Mouse (Mus musculus): ENCODE results near the gene Hist1h2af. TPM values are rescaled to one million over a fixed set of nuclear protein-coding genes. Genes with fewer than 3 reads are reported as not detected.
"Not testable (repeated sequence)": the region's sequence is repeated elsewhere in the genome, so short reads cannot be mapped to it uniquely, and the experiment has no call there.

Hist1h2af gene
- polyA plus RNA-seq, 1 experiment: 4.5 TPM

GRCm38 (mm10) chr13:23575271-23575851, 41.7 kb downstream of the Hist1h2af start, which contains the start of gene Hist1h3d:
Gene Hist1h3d (plus strand): TSS chr13:23575763.
- 0 out of 2 replicates have a peak within 1 kb of the TSS, but pooled peaks have one; percentile 29 for H3K27ac ChIP-seq (ENCODE audit: control insufficient read depth, insufficient read depth, low read depth, low read length)
- peak within 1 kb of the TSS; percentile 47 for H3K4me3 ChIP-seq (ENCODE audit: control insufficient read depth, low read depth, low read length)
- TF ChIP-seq CTCF (IDR thresholded peaks at IDR 0.05; ENCODE audit: control insufficient read depth, insufficient read depth, insufficient replicate concordance, low read depth, low read length): no peak
- no peak for TF ChIP-seq POLR2A (IDR thresholded peaks at IDR 0.05; ENCODE audit: control insufficient read depth, low read depth, low read length)
- H3K27me3 ChIP-seq (ENCODE audit: control insufficient read depth, insufficient read depth, low read length): no peaks in the 10 kb centered on the region; the same call in 1 of the 2 replicates
- no peaks in the 10 kb centered on the region for H3K36me3 ChIP-seq (ENCODE audit: control insufficient read depth, insufficient read depth, low read length)
- peaks cover 4% of the 10 kb centered on the region for H3K4me1 ChIP-seq (ENCODE audit: control insufficient read depth, insufficient read depth, low read length)

- H3K27me3 ChIP-seq (ENCODE audit: control insufficient read depth, insufficient read depth, low read length); H3K36me3 ChIP-seq (ENCODE audit: control insufficient read depth, insufficient read depth, low read length); H3K4me1 ChIP-seq (ENCODE audit: control insufficient read depth, insufficient read depth, low read length); H3K27ac ChIP-seq (ENCODE audit: control insufficient read depth, insufficient read depth, low read depth, low read length): not testable (repeated sequence)
- peak overlapping the region; percentile 47 for H3K4me3 ChIP-seq (ENCODE audit: control insufficient read depth, low read depth, low read length)
Measured at GRCm38 (mm10) chr13:23575864-23576313, 42.2 kb downstream of the Hist1h2af start.

GRCm38 (mm10) chr13:23576351-23576881, 42.7 kb downstream of the Hist1h2af start:
- Histone ChIP-seq H3K27me3 (ENCODE audit: control insufficient read depth, insufficient read depth, low read length) (no peaks in the 10 kb centered on the region; the same call in 1 of the 2 replicates), H3K36me3 (ENCODE audit: control insufficient read depth, insufficient read depth, low read length) (no peaks in the 10 kb centered on the region), H3K4me3 (ENCODE audit: control insufficient read depth, low read depth, low read length) (no peak overlapping the region), H3K4me1 (ENCODE audit: control insufficient read depth, insufficient read depth, low read length) (peaks cover 6% of the 10 kb centered on the region), H3K27ac (ENCODE audit: control insufficient read depth, insufficient read depth, low read depth, low read length) (no peak overlapping the region)
- no peak for TF ChIP-seq POLR2A (IDR thresholded peaks at IDR 0.05; ENCODE audit: control insufficient read depth, low read depth, low read length)
- no peak for TF ChIP-seq CTCF (IDR thresholded peaks at IDR 0.05; ENCODE audit: control insufficient read depth, insufficient read depth, insufficient replicate concordance, low read depth, low read length)

- H3K27ac ChIP-seq (ENCODE audit: control insufficient read depth, insufficient read depth, low read depth, low read length): no peak overlapping the region
- H3K27me3 ChIP-seq (ENCODE audit: control insufficient read depth, insufficient read depth, low read length): no peaks in the 10 kb centered on the region; the same call in 1 of the 2 replicates
- H3K36me3 ChIP-seq (ENCODE audit: control insufficient read depth, insufficient read depth, low read length): no peaks in the 10 kb centered on the region
- TF ChIP-seq POLR2A (IDR thresholded peaks at IDR 0.05; ENCODE audit: control insufficient read depth, low read depth, low read length): no peak
- TF ChIP-seq CTCF (IDR thresholded peaks at IDR 0.05; ENCODE audit: control insufficient read depth, insufficient read depth, insufficient replicate concordance, low read depth, low read length): no peak
- H3K4me1 ChIP-seq (ENCODE audit: control insufficient read depth, insufficient read depth, low read length): peaks cover 6% of the 10 kb centered on the region
- H3K4me3 ChIP-seq (ENCODE audit: control insufficient read depth, low read depth, low read length): no peak overlapping the region
Measured at GRCm38 (mm10) chr13:23576906-23577639, 43.4 kb downstream of the Hist1h2af start.

- Histone ChIP-seq H3K27ac (ENCODE audit: control insufficient read depth, insufficient read depth, low read depth, low read length) (no peak overlapping the region), H3K27me3 (ENCODE audit: control insufficient read depth, insufficient read depth, low read length) (no peaks in the 10 kb centered on the region; the same call in 1 of the 2 replicates), H3K4me3 (ENCODE audit: control insufficient read depth, low read depth, low read length) (no peak overlapping the region), H3K4me1 (ENCODE audit: control insufficient read depth, insufficient read depth, low read length) (peaks cover 6% of the 10 kb centered on the region), H3K36me3 (ENCODE audit: control insufficient read depth, insufficient read depth, low read length) (no peaks in the 10 kb centered on the region)
- no peak for TF ChIP-seq POLR2A (IDR thresholded peaks at IDR 0.05; ENCODE audit: control insufficient read depth, low read depth, low read length)
- no peak for TF ChIP-seq CTCF (IDR thresholded peaks at IDR 0.05; ENCODE audit: control insufficient read depth, insufficient read depth, insufficient replicate concordance, low read depth, low read length)
Measured at GRCm38 (mm10) chr13:23577835-23578234, 44.1 kb downstream of the Hist1h2af start.

DNA sequence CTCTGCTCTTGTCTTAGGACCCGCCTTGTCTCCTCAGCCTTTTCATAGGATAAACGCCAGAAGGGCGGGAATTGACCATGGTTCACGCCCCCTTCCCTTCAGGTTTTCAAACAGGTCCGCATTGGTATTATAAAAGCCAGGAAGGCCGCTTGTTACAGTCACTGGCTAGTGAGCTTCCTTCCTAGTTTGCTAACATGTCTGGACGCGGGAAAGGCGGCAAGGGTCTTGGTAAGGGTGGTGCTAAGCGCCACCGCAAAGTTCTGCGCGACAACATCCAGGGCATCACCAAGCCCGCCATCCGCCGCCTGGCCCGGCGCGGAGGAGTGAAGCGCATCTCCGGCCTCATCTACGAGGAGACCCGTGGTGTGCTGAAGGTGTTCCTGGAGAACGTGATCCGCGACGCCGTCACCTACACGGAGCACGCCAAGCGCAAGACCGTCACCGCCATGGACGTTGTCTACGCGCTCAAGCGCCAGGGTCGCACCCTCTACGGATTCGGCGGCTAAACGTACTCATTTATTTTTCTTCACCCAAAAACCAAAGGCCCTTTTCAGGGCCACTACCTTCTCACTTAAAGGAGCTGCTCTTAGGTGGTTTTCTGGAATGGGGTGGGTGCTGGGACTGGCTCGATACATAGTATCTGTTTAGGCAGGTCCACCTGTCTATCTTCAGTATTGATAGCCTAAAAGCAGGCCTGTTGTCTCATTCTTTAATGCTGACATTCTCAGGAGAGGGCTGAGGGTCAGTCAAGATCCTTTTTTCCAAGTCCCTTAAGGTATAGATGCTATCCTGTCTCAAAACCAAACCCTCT, 47.9 kb downstream of the Hist1h2af start, which contains the start of gene Hist1h4d:
Hist1h4d (plus strand) TSS at position 191 of the 811 bp plus-strand sequence.
- Histone ChIP-seq H3K36me3 (ENCODE audit: control insufficient read depth, insufficient read depth, low read length) (no peaks in the 10 kb centered on the region), H3K27ac (ENCODE audit: control insufficient read depth, insufficient read depth, low read depth, low read length) (no peak within 1 kb of the TSS; the same call in 1 of the 2 replicates), H3K27me3 (ENCODE audit: control insufficient read depth, insufficient read depth, low read length) (no peaks in the 10 kb centered on the region; the same call in 1 of the 2 replicates), H3K4me3 (ENCODE audit: control insufficient read depth, low read depth, low read length) (peak within 1 kb of the TSS; percentile 60), H3K4me1 (ENCODE audit: control insufficient read depth, insufficient read depth, low read length) (peaks cover 7% of the 10 kb centered on the region; the same call in 1 of the 2 replicates)
- no peak for TF ChIP-seq CTCF (IDR thresholded peaks at IDR 0.05; ENCODE audit: control insufficient read depth, insufficient read depth, insufficient replicate concordance, low read depth, low read length)
- TF ChIP-seq POLR2A (IDR thresholded peaks at IDR 0.05; ENCODE audit: control insufficient read depth, low read depth, low read length): peak; percentile 96
